Mouse (Mus musculus) small intestine, adult 2 months (tissue): ENCODE data around the gene Lrrfip1. TPM values are rescaled to one million over a fixed set of nuclear protein-coding genes. Genes with fewer than 3 reads are reported as not detected.

Source experiments
- H3K27ac ChIP-seq: fragments of 200-500 bp; 2 replicates; pipeline ENCODE4 v1.5.1; 2012; ENCODE audit warnings: low read depth, low read length, control low read depth, inconsistent platforms; ENCODE audit not compliant: insufficient read depth
- H3K27me3 ChIP-seq: fragments of 200-500 bp; 2 replicates; pipeline ENCODE4 v1.6.1; 2012; ENCODE audit warnings: mild to moderate bottlenecking, moderate library complexity, low read length, inconsistent platforms; ENCODE audit not compliant: control insufficient read depth, insufficient read depth
- H3K36me3 ChIP-seq: fragments of 200-500 bp; 2 replicates; pipeline ENCODE4 v1.6.1; 2012; ENCODE audit warnings: mild to moderate bottlenecking, low read length, control low read depth, inconsistent platforms; ENCODE audit not compliant: control insufficient read depth, insufficient read depth
- H3K4me1 ChIP-seq: fragments of 200-500 bp; 2 replicates; pipeline ENCODE4 v1.6.1; 2012; ENCODE audit warnings: low read length, inconsistent platforms, mixed read lengths; ENCODE audit not compliant: control insufficient read depth, insufficient read depth, insufficient read length
- H3K4me3 ChIP-seq: fragments of 200-500 bp; 2 replicates; pipeline ENCODE4 v1.5.1; 2012; ENCODE audit warnings: low read depth, mild to moderate bottlenecking, control low read depth, inconsistent platforms, low read length, moderate library complexity
- CTCF ChIP-seq: fragments of 200-500 bp; IDR thresholded peaks from 2 replicates; pipeline ENCODE4 v1.5.1; 2012; ENCODE audit warnings: low read depth, mild to moderate bottlenecking, control low read depth, inconsistent platforms, low read length, moderate library complexity, mixed read lengths; ENCODE audit not compliant: insufficient replicate concordance, insufficient read length; ENCODE audit errors: extremely low read depth
- POLR2A ChIP-seq: fragments of 200-500 bp; IDR thresholded peaks from 2 replicates; pipeline ENCODE4 v1.6.1; 2012; ENCODE audit warnings: low read depth, mild to moderate bottlenecking, control low read depth, inconsistent platforms, low read length, moderate library complexity
- WGBS: fragments of 180-500 bp; shearing (Covaris S2); methylation state at CpG from one replicate; pipeline ENCODE4 v1.1.7; 2018; 5-methylcytosine and 5-hydroxymethylcytosine counted together
- polyA plus RNA-seq: library from polyadenylated mRNA; depleted of rRNA; stranded (reverse); fragments of >200 nt; gene quantifications from 2 replicates; pipeline ENCODE4 v1.2.3, GENCODE M21; 2012

The Lrrfip1 gene
- polyA plus RNA-seq, 1 experiment = 9.5 TPM

GRCm38 (mm10) chr1:90998891-90999611, 514 bp downstream of the Lrrfip1 start:
- Histone ChIP-seq H3K4me1 (peaks cover 8% of the 10 kb centered on the region; the same call in 1 of the 2 replicates), H3K27ac (no peak overlapping the region)
- WGBS = 1% methylated on average over 41 of the region's 41 CpGs

DNA sequence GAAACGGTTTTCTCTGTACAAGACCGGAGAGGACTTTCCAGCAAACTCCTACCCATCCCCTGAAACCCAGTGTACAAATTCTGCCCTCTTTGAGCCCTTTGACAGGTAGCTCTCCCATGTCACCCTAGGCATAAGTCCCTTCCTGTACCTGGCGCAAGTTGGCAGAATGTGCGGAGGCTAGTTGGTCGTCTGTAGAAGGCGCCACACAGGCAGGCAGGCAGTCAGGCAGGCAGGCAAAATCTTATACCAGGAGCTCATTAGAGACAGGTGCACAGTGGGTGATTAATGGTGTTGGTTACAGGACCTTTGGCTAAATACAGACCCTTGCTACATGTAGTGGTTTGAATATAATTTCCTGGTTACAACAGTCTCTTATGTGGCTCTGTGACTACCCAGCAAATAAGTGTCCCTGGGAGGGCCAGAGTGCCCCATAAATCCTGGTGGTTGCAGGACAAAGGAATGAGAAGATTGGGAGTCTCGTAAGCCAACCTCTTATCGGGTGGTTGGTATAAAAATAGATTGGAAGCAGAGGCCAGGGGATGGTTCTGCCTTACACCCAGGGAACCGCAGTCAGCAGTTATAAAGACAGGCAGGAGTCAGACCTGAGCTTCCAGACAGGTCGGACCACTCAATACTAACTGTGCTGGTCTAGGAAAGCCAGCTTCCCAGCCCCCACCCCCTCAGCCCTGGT, 1.5 kb downstream of the Lrrfip1 start:
- TF ChIP-seq POLR2A (no peak), CTCF (no peak)
- WGBS = 43% methylated on average over 10 of the region's 10 CpGs
- Histone ChIP-seq H3K4me3 (no peak overlapping the region), H3K27ac (no peak overlapping the region), H3K27me3 (peaks cover 9% of the 10 kb centered on the region), H3K36me3 (no peaks in the 10 kb centered on the region), H3K4me1 (peaks cover 8% of the 10 kb centered on the region; the same call in 1 of the 2 replicates)

More at GRCm38 (mm10) chr1:90998891-90999611, 514 bp downstream of the Lrrfip1 start:
- TF ChIP-seq CTCF = no peak
- TF ChIP-seq POLR2A = no peak
- Histone ChIP-seq H3K36me3 (no peaks in the 10 kb centered on the region), H3K4me3 (peak overlapping the region; percentile 92), H3K27me3 (peaks cover 9% of the 10 kb centered on the region)

DNA sequence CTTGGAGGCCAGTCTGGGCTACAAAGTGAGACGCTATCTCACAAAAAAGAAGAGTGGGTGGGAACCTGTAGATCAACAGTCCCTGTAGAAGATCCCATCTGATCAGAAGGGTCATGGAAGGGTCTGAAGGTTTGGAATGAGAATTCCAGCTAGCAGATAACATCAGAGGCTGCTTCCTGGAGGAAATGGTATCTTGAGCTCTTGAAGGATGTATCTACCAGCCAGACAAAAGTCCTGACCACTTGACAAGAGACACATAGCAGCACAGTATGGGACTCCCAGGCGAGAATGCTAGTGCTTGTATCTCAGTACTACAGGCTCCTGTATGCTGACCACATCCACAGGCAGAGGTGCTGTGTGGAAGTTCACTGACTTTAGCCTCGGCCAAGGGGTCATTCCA, 2.6 kb downstream of the Lrrfip1 start:
- H3K27ac ChIP-seq = no peak overlapping the region
- peaks cover 8% of the 10 kb centered on the region; the same call in 1 of the 2 replicates for H3K4me1 ChIP-seq
- TF ChIP-seq CTCF (no peak), POLR2A (no peak)
- H3K4me3 ChIP-seq = no peak overlapping the region
- no peaks in the 10 kb centered on the region for H3K36me3 ChIP-seq
- WGBS = 89% methylated on average over 3 of the region's 3 CpGs
- peaks cover 9% of the 10 kb centered on the region for H3K27me3 ChIP-seq

- Histone ChIP-seq H3K4me3 (no peak overlapping the region), H3K27ac (no peak overlapping the region), H3K27me3 (peaks cover 9% of the 10 kb centered on the region), H3K4me1 (peaks cover 8% of the 10 kb centered on the region; the same call in 1 of the 2 replicates), H3K36me3 (no peaks in the 10 kb centered on the region)
- 80% methylated on average over 3 of the region's 3 CpGs for WGBS
- no peak for TF ChIP-seq POLR2A
- TF ChIP-seq CTCF = no peak
Observed at GRCm38 (mm10) chr1:91001871-91002539, 3.5 kb downstream of the Lrrfip1 start.

DNA sequence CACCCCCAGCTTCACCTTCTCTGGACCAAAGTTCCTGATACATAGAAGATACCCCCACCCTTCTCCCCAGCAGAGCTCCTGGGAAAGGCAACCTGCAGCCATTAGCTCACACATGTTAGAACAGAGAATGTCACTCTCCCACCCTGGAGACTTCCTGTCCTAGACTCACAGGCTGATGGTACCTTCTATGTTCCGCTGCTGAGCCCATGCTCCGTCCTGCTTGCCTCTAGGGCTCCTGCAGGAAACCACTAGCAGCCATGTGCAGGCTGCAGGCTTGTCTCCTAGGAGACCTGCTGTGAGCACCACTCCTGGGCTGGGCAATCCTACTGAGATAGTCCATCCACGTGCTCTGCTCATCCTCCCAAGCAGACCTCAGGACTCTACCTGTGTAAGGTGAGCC, 4.1 kb downstream of the Lrrfip1 start:
- Histone ChIP-seq H3K4me1 (peaks cover 8% of the 10 kb centered on the region; the same call in 1 of the 2 replicates), H3K4me3 (no peak overlapping the region), H3K27me3 (peaks cover 9% of the 10 kb centered on the region), H3K36me3 (no peaks in the 10 kb centered on the region), H3K27ac (no peak overlapping the region)
- WGBS = 69% methylated on average over 3 of the region's 3 CpGs
- no peak for TF ChIP-seq POLR2A
- TF ChIP-seq CTCF = no peak

DNA sequence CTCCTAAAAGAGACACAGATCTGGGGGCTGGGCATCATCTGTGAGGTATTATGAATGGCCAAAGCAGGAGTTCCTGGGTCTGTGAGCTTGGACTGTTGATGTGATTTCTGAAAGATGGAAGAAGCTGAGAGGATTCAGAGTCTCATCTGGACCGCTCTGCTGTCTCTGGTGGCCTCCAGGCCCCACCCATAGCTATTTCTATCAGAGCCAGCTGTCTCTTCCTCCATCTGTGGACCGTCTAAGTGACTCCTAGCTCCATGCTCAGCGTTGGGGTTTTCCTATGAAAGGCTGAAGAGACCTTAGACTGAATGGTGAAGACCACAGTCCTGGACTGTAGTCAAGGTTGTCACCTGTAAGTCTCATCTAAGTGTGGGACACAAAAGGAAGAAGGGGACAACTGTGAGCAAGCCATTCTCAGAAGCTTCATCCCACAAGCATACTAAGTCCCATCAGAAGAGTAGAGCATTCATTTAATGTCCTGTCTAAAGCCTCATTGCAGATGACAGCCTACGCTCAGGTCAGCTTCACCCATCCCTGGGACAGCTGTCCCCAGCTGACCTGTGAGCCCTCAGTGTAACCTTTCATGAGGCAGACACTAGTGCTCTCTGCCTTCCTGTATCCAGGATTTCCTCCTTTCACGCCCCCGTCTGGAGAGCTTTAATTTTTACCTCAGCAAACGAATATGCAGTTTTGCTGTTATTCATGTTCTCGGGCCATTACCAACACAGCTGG, 5.2 kb downstream of the Lrrfip1 start:
- Histone ChIP-seq H3K4me3 (no peak overlapping the region), H3K36me3 (no peaks in the 10 kb centered on the region), H3K4me1 (peaks cover 7% of the 10 kb centered on the region; the same call in 1 of the 2 replicates), H3K27me3 (peaks cover 6% of the 10 kb centered on the region), H3K27ac (no peak overlapping the region)
- no peak for TF ChIP-seq POLR2A
- WGBS = 77% methylated on average over 8 of the region's 8 CpGs
